Mouse (Mus musculus): ENCODE data around the gene Tm4sf20.

Gene Tm4sf20

GRCm38 (mm10) chr1:82717816-82718512 is 50.3 kb downstream of the Tm4sf20 start:
- DNase-seq (ENCODE audit: low read depth, low spot score), result no peak
